Mouse (Mus musculus) stomach, postnatal 0 days (tissue): Measurements from ENCODE around the gene Cnr1.

Experiments
- CTCF ChIP-seq: IDR thresholded peaks from 2 replicates; pipeline ENCODE4 v1.5.1; 2016; ENCODE audit warnings: antibody characterized with exemption, low read depth, mild to moderate bottlenecking, moderate library complexity
- EP300 ChIP-seq: optimal IDR thresholded peaks from 2 replicates; pipeline ENCODE3; 2016; ENCODE audit warnings: antibody characterized with exemption

DNA sequence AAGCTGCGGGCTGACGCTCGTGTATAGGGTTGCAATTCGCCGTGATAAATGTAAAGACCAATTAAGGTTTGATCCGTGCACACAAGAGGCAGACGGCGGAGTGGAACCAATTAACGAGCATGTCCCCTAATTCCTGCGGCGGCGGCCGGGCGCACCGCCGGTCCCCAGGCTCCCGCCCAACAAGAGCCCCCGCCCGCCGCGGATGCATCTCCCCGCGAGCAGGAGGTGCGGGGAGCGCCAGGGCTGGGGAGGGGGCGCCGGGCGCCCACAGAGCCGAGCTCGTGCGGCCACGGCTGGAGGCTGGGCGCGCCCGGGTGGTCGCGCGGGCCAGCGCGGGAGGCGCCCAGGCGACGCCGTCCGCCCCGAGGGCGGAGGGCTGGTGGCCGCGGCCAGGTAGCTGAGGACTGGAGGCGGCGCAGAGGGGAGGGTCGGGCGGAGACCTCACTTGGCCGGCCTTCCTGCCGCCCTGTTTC, 596 bp upstream of the Cnr1 start:
- no peak for TF ChIP-seq EP300
- no peak for TF ChIP-seq CTCF
